Mouse (Mus musculus) liver, embryonic 14.5 days (tissue): ENCODE results near the gene Slc38a1. TPM values are rescaled to one million over a fixed set of nuclear protein-coding genes. Genes with fewer than 3 reads are reported as not detected.

Source experiments
- ATAC-seq: fragments of 200-750 bp; cut with Nextera tagmentation; 2 replicates; pipeline ENCODE4 v1.8.0; 2017; ENCODE audit warnings: moderate number of reproducible peaks, mild to moderate bottlenecking, moderate library complexity; ENCODE audit not compliant: insufficient read depth
- DNase-seq, 3 experiments: peaks; one replicate each; pipeline ENCODE4 v3.0.0-alpha.2; 2012 to 2013; ENCODE audit warnings: low read depth in 3 of 3, low spot score in 3 of 3
- H3K27ac ChIP-seq: fragments of 300-500 bp; sonication (generic); 2 replicates; pipeline ENCODE4 v1.5.1; 2014; ENCODE audit warnings: moderate library complexity, mild to moderate bottlenecking, control low read depth, inconsistent platforms
- H3K27me3 ChIP-seq: fragments of 300-500 bp; sonication (generic); 2 replicates; pipeline ENCODE4 v1.6.1; 2014; ENCODE audit warnings: mild to moderate bottlenecking, low read length, moderate library complexity; ENCODE audit not compliant: control insufficient read depth, insufficient read depth
- H3K36me3 ChIP-seq: fragments of 300-500 bp; sonication (generic); replicated peaks from 2 replicates; pipeline ENCODE4 v1.6.1; 2014; ENCODE audit warnings: low read depth; ENCODE audit not compliant: control insufficient read depth, insufficient read depth
- H3K4me1 ChIP-seq, 2 experiments: fragments of 200-500 bp in 1 of 2; fragments of 300-500 bp in 1 of 2; sonication (generic) in 1 of 2; replicated peaks; 2 replicates each; pipeline ENCODE4 v1.6.1; 2012 to 2014; ENCODE audit warnings: antibody characterized with exemption in 1 of 2, inconsistent platforms in 1 of 2, low read length in 1 of 2; ENCODE audit not compliant: control insufficient read depth in 2 of 2, insufficient read depth in 2 of 2
- H3K4me2 ChIP-seq: fragments of 300-500 bp; sonication (generic); 2 replicates; pipeline ENCODE4 v1.6.1; 2014; ENCODE audit warnings: low read depth, mild to moderate bottlenecking, control low read depth, moderate library complexity
- H3K4me3 ChIP-seq, 2 experiments: fragments of 200-500 bp in 1 of 2; fragments of 300-500 bp in 1 of 2; sonication (generic) in 1 of 2; 2 replicates each; pipeline ENCODE4 v1.5.1; 2012 to 2014; ENCODE audit warnings: low read depth in 2 of 2, low read length in 2 of 2, mild to moderate bottlenecking in 2 of 2, control low read depth in 1 of 2, inconsistent platforms in 1 of 2, moderate library complexity in 1 of 2; ENCODE audit not compliant: insufficient read depth in 1 of 2
- H3K9ac ChIP-seq: fragments of 300-500 bp; sonication (generic); replicated peaks from 2 replicates; pipeline ENCODE4 v1.6.1; 2014; ENCODE audit warnings: mild to moderate bottlenecking, control low read depth, moderate library complexity
- H3K9me3 ChIP-seq: fragments of 300-500 bp; sonication (generic); 2 replicates; pipeline ENCODE4 v1.6.1; 2016; ENCODE audit warnings: low read length, mixed read lengths; ENCODE audit not compliant: control insufficient read depth
- CTCF ChIP-seq: IDR thresholded peaks from 2 replicates; pipeline ENCODE4 v1.5.1; 2016; ENCODE audit warnings: antibody characterized with exemption, low read depth, control low read depth
- EP300 ChIP-seq: IDR thresholded peaks from 2 replicates; pipeline ENCODE4 v1.6.1; 2016; ENCODE audit warnings: antibody characterized with exemption, low read depth
- WGBS: fragments of 180-500 bp; shearing (Covaris S2); extraction: QIAGEN DNeasy Blood & Tissue Kit; methylation state at CpG from one replicate; pipeline ENCODE4 v1.1.7; 2014; ENCODE audit not compliant: insufficient replicate concordance; 5-methylcytosine and 5-hydroxymethylcytosine counted together
- polyA plus RNA-seq, 2 experiments: library from polyadenylated mRNA; depleted of rRNA in 1 of 2; stranded (reverse) in 1 of 2; unstranded in 1 of 2; fragments of >200 nt; fragmentation: Nextera tagmentation in 1 of 2; extraction: Ambion mirVana in 1 of 2; gene quantifications; 2 replicates each; pipeline versions ENCODE4 v1.2.1 to v1.2.3; 2012 to 2014

The Slc38a1 gene
- polyA plus RNA-seq, 2 experiments = 9.3 to 15.5 TPM

DNA sequence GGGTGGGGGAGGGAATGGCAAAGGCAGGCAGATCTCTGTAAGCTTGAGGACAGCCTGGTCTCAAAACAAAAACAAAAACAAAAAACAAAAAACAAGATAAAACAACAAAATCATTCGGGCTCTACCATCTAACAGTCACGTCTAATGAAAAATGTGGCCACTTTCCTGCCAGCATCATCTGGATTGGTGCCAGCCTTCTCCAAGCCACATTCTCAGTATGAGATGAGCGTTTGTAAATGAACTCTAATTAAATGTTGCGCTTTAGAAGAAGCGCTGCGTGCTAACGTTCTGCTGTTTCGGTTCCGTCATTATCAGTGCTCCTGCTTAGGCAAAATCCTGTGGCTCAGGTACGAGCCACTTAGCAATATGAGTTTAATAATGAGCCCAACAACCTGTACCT lies 9.8 kb upstream of the Slc38a1 start:
- peaks cover 0 to 14% of the 10 kb centered on the region in 2 experiments; a peak in 3 of 4 replicates for H3K4me1 ChIP-seq
- H3K27me3 ChIP-seq = no peaks in the 10 kb centered on the region
- no peak overlapping the region for H3K4me2 ChIP-seq
- DNase-seq (no peak), ATAC-seq (no peak)
- TF ChIP-seq EP300 (no peak), CTCF (no peak)
- no peaks in the 10 kb centered on the region for H3K36me3 ChIP-seq
- 81% methylated on average over 10 of the region's 10 CpGs for WGBS
- no peak overlapping the region for H3K27ac ChIP-seq
- no peak overlapping the region for H3K9ac ChIP-seq
- H3K4me3 ChIP-seq = no peak overlapping the region
- H3K9me3 ChIP-seq = no peaks in the 10 kb centered on the region

DNA sequence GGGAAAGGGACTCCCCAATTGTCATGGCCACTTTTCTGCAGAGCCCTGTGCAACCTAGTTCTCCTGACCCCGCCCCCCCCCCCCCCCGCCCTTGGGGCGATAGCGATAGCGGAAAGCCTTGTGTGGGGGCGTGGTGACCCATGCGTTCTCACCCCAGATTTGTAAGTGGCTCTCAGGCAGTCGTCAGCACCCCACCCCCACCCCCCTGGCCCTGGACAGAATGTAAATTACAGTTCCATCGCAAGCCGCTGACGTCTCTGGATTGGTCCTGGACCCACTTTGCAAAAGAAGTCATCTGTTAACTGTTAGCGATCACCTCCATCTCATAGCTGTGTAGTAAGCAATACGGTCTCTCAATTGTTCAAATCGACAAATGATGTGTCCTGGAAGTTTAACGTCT lies 4.7 kb upstream of the Slc38a1 start:
- H3K27ac ChIP-seq = no peak overlapping the region
- WGBS = 29% methylated on average over 14 of the region's 15 CpGs
- no peak overlapping the region for H3K4me3 ChIP-seq
- no peaks in the 10 kb centered on the region for H3K36me3 ChIP-seq
- no peak for ATAC-seq
- no peak for TF ChIP-seq EP300
- TF ChIP-seq CTCF = no peak
- peaks cover 0 to 10% of the 10 kb centered on the region in 2 experiments; a peak in 1 of 4 replicates for H3K4me1 ChIP-seq
- H3K9me3 ChIP-seq = no peaks in the 10 kb centered on the region
- H3K27me3 ChIP-seq = no peaks in the 10 kb centered on the region
- no peak for DNase-seq
- no peak overlapping the region for H3K9ac ChIP-seq
- H3K4me2 ChIP-seq = no peak overlapping the region; the same call in 1 of the 2 replicates

GRCm38 (mm10) chr15:96641821-96642435 lies 785 bp downstream of the Slc38a1 start:
- H3K4me1 ChIP-seq = peaks cover 0 to 24% of the 10 kb centered on the region in 2 experiments; a peak in 2 of 4 replicates
- no peak for TF ChIP-seq CTCF
- peak; percentile 20 for ATAC-seq
- H3K4me2 ChIP-seq = peak overlapping the region; percentile 98
- under 1% methylated on average over 31 of the region's 31 CpGs for WGBS
- no peaks in the 10 kb centered on the region for H3K36me3 ChIP-seq
- H3K9me3 ChIP-seq = no peaks in the 10 kb centered on the region
- peak in 1 of 3 experiments; percentile 24 for DNase-seq
- H3K27me3 ChIP-seq = no peaks in the 10 kb centered on the region
- peak overlapping the region; percentile 85 for H3K9ac ChIP-seq
- peak overlapping the region; percentile 83 to 84 for H3K4me3 ChIP-seq
- peak overlapping the region; percentile 43 for H3K27ac ChIP-seq

DNA sequence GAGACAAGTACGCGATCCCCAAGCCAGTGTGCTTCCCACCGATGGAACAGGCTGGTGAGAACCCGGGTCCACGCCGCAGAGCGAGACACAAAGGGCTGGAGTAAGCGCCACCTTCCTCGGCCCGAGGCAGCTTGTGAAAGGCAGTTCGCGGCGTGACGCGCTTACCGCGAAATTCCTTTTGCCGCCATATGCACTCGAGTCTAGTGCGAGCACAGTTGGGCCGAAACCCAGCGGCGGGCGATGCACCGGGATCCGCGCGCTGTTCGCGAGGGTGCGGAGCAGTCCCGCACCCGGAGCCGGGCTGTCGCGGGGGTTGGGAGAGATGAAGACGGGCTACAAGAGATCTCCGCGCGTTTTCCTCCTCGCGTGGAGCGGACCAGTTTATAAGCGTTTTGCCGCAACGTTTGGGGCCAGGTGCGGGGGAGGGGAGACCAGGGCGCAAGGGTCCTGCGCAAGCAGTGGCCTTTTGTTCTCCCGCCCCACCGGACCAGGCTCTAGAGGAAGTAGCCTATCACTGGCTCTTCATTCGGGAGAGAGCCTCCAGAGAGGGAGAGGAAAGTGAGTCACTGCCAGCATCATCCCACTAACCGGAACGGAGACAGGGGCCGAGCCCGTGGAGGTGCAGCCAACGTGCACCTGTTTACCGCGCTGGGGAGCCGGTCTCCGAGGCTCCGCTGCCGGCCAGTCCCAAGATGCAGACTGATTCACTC lies 1.4 kb downstream of the Slc38a1 start:
- no peaks in the 10 kb centered on the region for H3K27me3 ChIP-seq
- H3K4me1 ChIP-seq = peaks cover 0 to 22% of the 10 kb centered on the region in 2 experiments; a peak in 2 of 4 replicates
- no peaks in the 10 kb centered on the region for H3K36me3 ChIP-seq
- whole genome bisulfite sequencing = under 1% methylated on average over 63 of the region's 63 CpGs
- ATAC-seq (peak; percentile 43), DNase-seq (peak in 1 of 3 experiments; percentile 42)
- H3K9ac ChIP-seq = peak overlapping the region; percentile 85
- H3K4me3 ChIP-seq = peak overlapping the region; percentile 83 to 84
- TF ChIP-seq CTCF = no peak
- TF ChIP-seq EP300 = no peak
- H3K27ac ChIP-seq = peak overlapping the region; percentile 56
- peak overlapping the region; percentile 98 for H3K4me2 ChIP-seq
- no peaks in the 10 kb centered on the region for H3K9me3 ChIP-seq

GRCm38 (mm10) chr15:96640291-96640985 lies 2.3 kb downstream of the Slc38a1 start:
- peak overlapping the region; percentile 83 to 84 for H3K4me3 ChIP-seq
- no peaks in the 10 kb centered on the region for H3K36me3 ChIP-seq
- H3K9me3 ChIP-seq = no peaks in the 10 kb centered on the region
- peak overlapping the region; percentile 56; the same call in 1 of the 2 replicates for H3K27ac ChIP-seq
- TF ChIP-seq CTCF = no peak
- no peak for TF ChIP-seq EP300
- ATAC-seq (peak; percentile 20; the same call in 1 of the 2 replicates), DNase-seq (peak in 1 of 3 experiments; percentile 52)
- peak overlapping the region; percentile 85 for H3K9ac ChIP-seq
- WGBS = 8% methylated on average over 16 of the region's 16 CpGs
- H3K4me1 ChIP-seq = peaks cover 0 to 22% of the 10 kb centered on the region in 2 experiments; a peak in 2 of 4 replicates
- no peaks in the 10 kb centered on the region for H3K27me3 ChIP-seq
- peak overlapping the region; percentile 98 for H3K4me2 ChIP-seq
